Mouse (Mus musculus) embryo, embryonic 10 days (tissue): Measurements from ENCODE around the gene Tmem240.
A peak's percentile ranks its signal among the peaks of the same experiment; 100 is the strongest.
"Not testable (repeated sequence)": the region's sequence is repeated elsewhere in the genome, so short reads cannot be mapped to it uniquely, and the experiment has no call there.

ENCODE experiments used
- DNase-seq: peaks from one replicate; pipeline ENCODE4 v3.0.0-alpha.2; 2015; ENCODE audit warnings: low spot score

Tmem240 gene

GRCm38 (mm10) chr4:155734951-155735702 is 527 bp downstream of the Tmem240 start:
- DNase-seq, result peak; percentile 63

- no peak for DNase-seq
These were observed 1.2 kb downstream of the Tmem240 start for GRCm38 (mm10) chr4:155735788-155736187.

GRCm38 (mm10) chr4:155736421-155736820 is 1.8 kb downstream of the Tmem240 start:
- no peak for DNase-seq

GRCm38 (mm10) chr4:155738262-155738661 is 3.7 kb downstream of the Tmem240 start:
- no peak for DNase-seq

- no peak for DNase-seq
These were observed 4.6 kb downstream of the Tmem240 start for GRCm38 (mm10) chr4:155739152-155739551.

- no peak for DNase-seq
These were observed 5.4 kb downstream of the Tmem240 start for GRCm38 (mm10) chr4:155739741-155740636.

GRCm38 (mm10) chr4:155740681-155741080 is 6.1 kb downstream of the Tmem240 start:
- not testable (repeated sequence) for DNase-seq

GRCm38 (mm10) chr4:155742684-155743083 is 8.1 kb downstream of the Tmem240 start:
- DNase-seq, result no peak

- DNase-seq, result no peak
These were observed 9.9 kb downstream of the Tmem240 start for GRCm38 (mm10) chr4:155744474-155744873.

- no peak for DNase-seq
These were observed 10.5 kb downstream of the Tmem240 start for GRCm38 (mm10) chr4:155745136-155745535.

GRCm38 (mm10) chr4:155746036-155746548 is 11.5 kb downstream of the Tmem240 start:
- no peak for DNase-seq

- no peak for DNase-seq
These were observed 12.2 kb downstream of the Tmem240 start for GRCm38 (mm10) chr4:155746575-155747490.

- DNase-seq, result no peak
These were observed 22.4 kb downstream of the Tmem240 start for GRCm38 (mm10) chr4:155757011-155757410.

GRCm38 (mm10) chr4:155759862-155760612 is 25.4 kb downstream of the Tmem240 start:
- peak; percentile 22 for DNase-seq

GRCm38 (mm10) chr4:155760613-155761355 is 26.2 kb downstream of the Tmem240 start, which contains the start of gene Atad3a:
Atad3a (minus strand) TSS chr4:155761093.
- peak; percentile 98 for DNase-seq

- DNase-seq, result no peak
These were observed 26.9 kb downstream of the Tmem240 start for GRCm38 (mm10) chr4:155761356-155762099.

- DNase-seq, result no peak
These were observed 27.8 kb downstream of the Tmem240 start for GRCm38 (mm10) chr4:155762357-155762756.

GRCm38 (mm10) chr4:155769496-155769879 is 34.9 kb downstream of the Tmem240 start:
- DNase-seq, result no peak

- DNase-seq, result peak; percentile 96
These were observed 35.4 kb downstream of the Tmem240 start for GRCm38 (mm10) chr4:155769880-155770512.
